Mouse (Mus musculus): ENCODE data around the gene Prps2. TPM values are rescaled to one million over a fixed set of nuclear protein-coding genes. Genes with fewer than 3 reads are reported as not detected.

Gene Prps2
- total and polyA plus RNA-seq, 2 experiments = 11.9 to 12.9 TPM

DNA sequence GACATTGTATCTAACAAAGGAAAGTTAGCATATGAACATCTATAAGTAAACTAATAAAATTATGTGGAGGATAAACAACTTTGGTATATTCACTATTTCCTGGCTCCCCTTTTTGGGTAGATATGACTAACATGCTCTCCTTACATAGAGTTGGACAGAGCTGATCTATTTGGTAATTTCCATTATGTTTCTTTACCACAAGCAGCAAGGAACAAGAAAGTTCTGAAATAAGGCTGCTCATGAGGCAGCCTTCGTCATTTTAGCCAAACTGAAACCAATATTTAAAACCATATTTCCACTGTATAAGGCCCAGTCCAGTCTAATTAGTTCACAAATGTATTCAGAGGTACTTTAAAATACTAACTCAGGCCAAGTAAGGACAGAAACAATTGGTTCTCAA lies 36.1 kb downstream of the Prps2 start:
- Histone ChIP-seq H3K9ac (ENCODE audit: low read depth, low read length) (no peak overlapping the region), H3K27ac (replicated peaks; ENCODE audit: insufficient read depth, low read depth, low read length) (no peak overlapping the region), H3K4me3 (ENCODE audit: insufficient read depth, low read depth, low read length) (no peak overlapping the region), H3K79me2 (ENCODE audit: control insufficient read depth, insufficient read depth, low read length) (no peaks in the 10 kb centered on the region), H3K27me3 (ENCODE audit: control insufficient read depth, insufficient read depth, low read length) (no peaks in the 10 kb centered on the region), H3K36me3 (ENCODE audit: control insufficient read depth, insufficient read depth, low read length) (no peaks in the 10 kb centered on the region; the same call in 1 of the 2 replicates), H3K4me1 (ENCODE audit: control insufficient read depth, insufficient read depth, low read length) (no peaks in the 10 kb centered on the region; the same call in 1 of the 2 replicates)
- DNase-seq (ENCODE audit: extremely low read depth, low read depth, low spot score) = no peak
- WGBS = 93% methylated on average over 1 of the region's 1 CpGs
- TF ChIP-seq CTCF (IDR thresholded peaks at IDR 0.05; ENCODE audit: low read depth, low read length) = no peak
- no peak for TF ChIP-seq POLR2A (IDR thresholded peaks at IDR 0.05; ENCODE audit: extremely low read depth, insufficient read depth, low read length)

DNA sequence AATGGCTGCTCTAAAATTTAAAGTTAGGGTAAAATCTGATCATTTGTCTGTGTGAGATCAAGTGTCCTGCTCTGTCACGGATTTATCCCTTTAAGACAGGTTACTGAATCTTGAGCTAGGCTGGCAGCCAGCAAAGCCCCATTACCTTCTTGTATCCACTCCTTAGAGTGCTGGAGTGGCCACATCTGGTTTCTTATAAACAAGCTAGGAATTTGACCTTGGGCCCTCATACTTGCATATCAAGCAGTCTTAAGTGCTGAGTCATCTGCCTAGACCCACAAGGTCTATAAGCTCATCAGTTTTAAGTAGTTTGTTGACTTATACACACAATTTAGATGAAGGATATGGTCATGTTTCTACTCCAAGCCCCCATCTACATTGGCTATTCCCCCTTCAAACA lies 38.2 kb downstream of the Prps2 start:
- Histone ChIP-seq H3K36me3 (ENCODE audit: control insufficient read depth, insufficient read depth, low read length) (no peaks in the 10 kb centered on the region; the same call in 1 of the 2 replicates), H3K9ac (ENCODE audit: low read depth, low read length) (no peak overlapping the region), H3K27me3 (ENCODE audit: control insufficient read depth, insufficient read depth, low read length) (no peaks in the 10 kb centered on the region), H3K4me1 (ENCODE audit: control insufficient read depth, insufficient read depth, low read length) (no peaks in the 10 kb centered on the region; the same call in 1 of the 2 replicates), H3K79me2 (ENCODE audit: control insufficient read depth, insufficient read depth, low read length) (no peaks in the 10 kb centered on the region), H3K27ac (replicated peaks; ENCODE audit: insufficient read depth, low read depth, low read length) (no peak overlapping the region), H3K4me3 (ENCODE audit: insufficient read depth, low read depth, low read length) (no peak overlapping the region)
- DNase-seq (ENCODE audit: extremely low read depth, low read depth, low spot score) = no peak
- TF ChIP-seq POLR2A (IDR thresholded peaks at IDR 0.05; ENCODE audit: extremely low read depth, insufficient read depth, low read length) (no peak), CTCF (IDR thresholded peaks at IDR 0.05; ENCODE audit: low read depth, low read length) (no peak)
- 95% methylated on average over 1 of the region's 1 CpGs for WGBS

DNA sequence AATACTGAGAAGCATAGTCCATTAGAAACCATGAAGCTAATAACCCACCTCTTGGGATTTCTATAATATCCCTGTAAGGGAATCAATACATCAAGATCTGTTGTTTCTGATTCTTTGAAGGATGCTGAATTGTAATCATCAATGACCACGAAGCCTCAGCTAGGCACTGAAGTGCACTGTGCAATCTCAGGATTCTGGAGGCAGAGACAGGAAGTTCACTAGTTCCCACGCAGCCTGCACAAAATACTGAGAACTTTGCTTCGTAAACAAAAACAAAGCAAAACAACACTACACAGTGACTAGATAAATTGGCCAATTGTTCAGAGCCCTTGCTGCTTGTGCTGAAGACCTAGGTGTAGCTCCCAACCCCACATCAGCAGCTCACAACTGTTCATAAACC lies 40.7 kb downstream of the Prps2 start:
- DNase-seq (ENCODE audit: extremely low read depth, low read depth, low spot score) = no peak
- no peak overlapping the region for H3K4me3 ChIP-seq (ENCODE audit: insufficient read depth, low read depth, low read length)
- no peaks in the 10 kb centered on the region for H3K79me2 ChIP-seq (ENCODE audit: control insufficient read depth, insufficient read depth, low read length)
- H3K27me3 ChIP-seq (ENCODE audit: control insufficient read depth, insufficient read depth, low read length) = no peaks in the 10 kb centered on the region
- H3K9ac ChIP-seq (ENCODE audit: low read depth, low read length) = no peak overlapping the region
- no peaks in the 10 kb centered on the region for H3K36me3 ChIP-seq (ENCODE audit: control insufficient read depth, insufficient read depth, low read length)
- peak overlapping the region; percentile 55 for H3K27ac ChIP-seq (replicated peaks; ENCODE audit: insufficient read depth, low read depth, low read length)
- TF ChIP-seq POLR2A (IDR thresholded peaks at IDR 0.05; ENCODE audit: extremely low read depth, insufficient read depth, low read length) = no peak
- TF ChIP-seq CTCF (IDR thresholded peaks at IDR 0.05; ENCODE audit: low read depth, low read length) = no peak
- 64% methylated on average over 3 of the region's 3 CpGs for WGBS
- no peaks in the 10 kb centered on the region; the same call in 1 of the 2 replicates for H3K4me1 ChIP-seq (ENCODE audit: control insufficient read depth, insufficient read depth, low read length)

- TF ChIP-seq CTCF (IDR thresholded peaks at IDR 0.05; ENCODE audit: low read depth, low read length) = no peak
- TF ChIP-seq POLR2A (IDR thresholded peaks at IDR 0.05; ENCODE audit: extremely low read depth, insufficient read depth, low read length) = no peak
Measured at GRCm38 (mm10) chrX:167340190-167340589, 42.4 kb downstream of the Prps2 start.

GRCm38 (mm10) chrX:167337990-167338389 lies 44.6 kb downstream of the Prps2 start:
- H3K79me2 ChIP-seq (ENCODE audit: control insufficient read depth, insufficient read depth, low read length) = no peaks in the 10 kb centered on the region
- H3K4me1 ChIP-seq (ENCODE audit: control insufficient read depth, insufficient read depth, low read length) = no peaks in the 10 kb centered on the region; the same call in 1 of the 2 replicates
- H3K27me3 ChIP-seq (ENCODE audit: control insufficient read depth, insufficient read depth, low read length) = no peaks in the 10 kb centered on the region
- no peak overlapping the region for H3K27ac ChIP-seq (replicated peaks; ENCODE audit: insufficient read depth, low read depth, low read length)
- DNase-seq (ENCODE audit: extremely low read depth, low read depth, low spot score) = no peak
- 90% methylated on average over 1 of the region's 1 CpGs for WGBS
- TF ChIP-seq CTCF (IDR thresholded peaks at IDR 0.05; ENCODE audit: low read depth, low read length) = no peak
- no peak for TF ChIP-seq POLR2A (IDR thresholded peaks at IDR 0.05; ENCODE audit: extremely low read depth, insufficient read depth, low read length)
- no peak overlapping the region for H3K4me3 ChIP-seq (ENCODE audit: insufficient read depth, low read depth, low read length)
- H3K9ac ChIP-seq (ENCODE audit: low read depth, low read length) = no peak overlapping the region
- no peaks in the 10 kb centered on the region for H3K36me3 ChIP-seq (ENCODE audit: control insufficient read depth, insufficient read depth, low read length)

More at GRCm38 (mm10) chrX:167340190-167340589, 42.4 kb downstream of the Prps2 start:
- no peaks in the 10 kb centered on the region for H3K27me3 ChIP-seq (ENCODE audit: control insufficient read depth, insufficient read depth, low read length)
- DNase-seq (ENCODE audit: extremely low read depth, low read depth, low spot score) = no peak
- H3K9ac ChIP-seq (ENCODE audit: low read depth, low read length) = no peak overlapping the region
- H3K79me2 ChIP-seq (ENCODE audit: control insufficient read depth, insufficient read depth, low read length) = no peaks in the 10 kb centered on the region
- H3K4me1 ChIP-seq (ENCODE audit: control insufficient read depth, insufficient read depth, low read length) = no peaks in the 10 kb centered on the region; the same call in 1 of the 2 replicates
- no peak overlapping the region for H3K4me3 ChIP-seq (ENCODE audit: insufficient read depth, low read depth, low read length)
- H3K27ac ChIP-seq (replicated peaks; ENCODE audit: insufficient read depth, low read depth, low read length) = no peak overlapping the region
- no peaks in the 10 kb centered on the region for H3K36me3 ChIP-seq (ENCODE audit: control insufficient read depth, insufficient read depth, low read length)
- 91% methylated on average over 2 of the region's 2 CpGs for WGBS

DNA sequence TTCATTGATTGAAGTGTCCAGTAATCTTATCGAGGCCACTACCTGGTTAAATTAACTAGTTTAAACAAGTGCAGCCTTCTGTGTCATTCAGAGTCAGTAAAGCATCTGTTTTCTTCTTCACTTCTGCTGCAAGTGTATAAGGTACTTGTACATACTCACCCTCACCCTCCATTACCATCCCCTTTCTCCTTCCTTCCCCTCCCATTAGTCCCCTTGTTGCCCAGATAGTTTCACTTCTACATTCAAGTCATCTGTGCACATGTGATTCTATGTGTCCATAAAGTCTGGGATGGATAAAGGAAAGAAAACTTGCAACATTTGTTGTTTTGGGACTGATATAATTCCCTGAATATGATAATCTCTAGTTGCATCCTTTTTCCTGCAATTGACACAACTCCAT lies 48.0 kb downstream of the Prps2 start:
- H3K27me3 ChIP-seq (ENCODE audit: control insufficient read depth, insufficient read depth, low read length) = no peaks in the 10 kb centered on the region
- H3K4me1 ChIP-seq (ENCODE audit: control insufficient read depth, insufficient read depth, low read length) = no peaks in the 10 kb centered on the region
- no peak overlapping the region for H3K9ac ChIP-seq (ENCODE audit: low read depth, low read length)
- DNase-seq (ENCODE audit: extremely low read depth, low read depth, low spot score) = no peak
- TF ChIP-seq CTCF (IDR thresholded peaks at IDR 0.05; ENCODE audit: low read depth, low read length) = no peak
- no peak for TF ChIP-seq POLR2A (IDR thresholded peaks at IDR 0.05; ENCODE audit: extremely low read depth, insufficient read depth, low read length)
- no peaks in the 10 kb centered on the region for H3K79me2 ChIP-seq (ENCODE audit: control insufficient read depth, insufficient read depth, low read length)
- no peak overlapping the region for H3K27ac ChIP-seq (replicated peaks; ENCODE audit: insufficient read depth, low read depth, low read length)
- no peak overlapping the region for H3K4me3 ChIP-seq (ENCODE audit: insufficient read depth, low read depth, low read length)
- 86% methylated on average over 1 of the region's 1 CpGs for WGBS
- no peaks in the 10 kb centered on the region for H3K36me3 ChIP-seq (ENCODE audit: control insufficient read depth, insufficient read depth, low read length)

All from liver, adult 2 months (tissue).